Mouse (Mus musculus): Measurements from ENCODE around the gene Pdgfra. TPM values are rescaled to one million over a fixed set of nuclear protein-coding genes. Genes with fewer than 3 reads are reported as not detected.

Pdgfra gene
- polyA plus RNA-seq, 1 experiment from 2014 or later, result 18.2 TPM

DNA sequence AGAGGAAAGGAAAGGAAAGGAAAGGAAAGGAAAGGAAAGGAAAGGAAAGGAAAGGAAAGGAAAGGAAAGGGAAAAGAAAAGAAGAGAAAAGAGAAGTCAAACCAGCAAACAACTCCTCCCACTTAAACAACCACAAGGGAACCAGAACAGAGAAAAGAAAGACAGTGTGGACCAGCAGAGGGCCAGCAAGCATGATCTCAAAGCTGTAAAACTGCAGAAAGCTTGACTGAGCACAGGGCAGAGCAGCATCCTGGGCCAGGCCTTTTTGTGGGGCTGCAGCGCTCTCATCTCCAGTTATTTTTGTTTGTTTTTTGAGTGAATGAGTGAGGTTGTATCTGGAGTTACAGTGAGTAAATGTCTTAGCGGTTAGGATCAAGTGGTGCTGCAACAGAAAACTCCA lies 6.8 kb upstream of the Pdgfra start:
- peaks cover 11% of the 10 kb centered on the region for H3K4me1 ChIP-seq (ENCODE audit: control insufficient read depth, insufficient read depth, low read length)
- no peaks in the 10 kb centered on the region for H3K9me3 ChIP-seq (ENCODE audit: control insufficient read depth, low read length)
- DNase-seq (ENCODE audit: low spot score, missing footprints) (no peak), ATAC-seq (ENCODE audit: low FRiP score) (no peak)
- 71% methylated on average over 2 of the region's 2 CpGs for WGBS
- H3K27ac ChIP-seq (ENCODE audit: low read depth, low read length), result no peak overlapping the region
- no peak overlapping the region for H3K4me2 ChIP-seq
- no peaks in the 10 kb centered on the region for H3K36me3 ChIP-seq (ENCODE audit: control insufficient read depth, insufficient read depth, low read length)
- no peak overlapping the region for H3K9ac ChIP-seq (ENCODE audit: low read length)
- H3K27me3 ChIP-seq (ENCODE audit: control insufficient read depth, insufficient read depth, low read length), result peaks cover 75% of the 10 kb centered on the region
- H3K4me3 ChIP-seq (ENCODE audit: low read depth, low read length), result no peak overlapping the region

DNA sequence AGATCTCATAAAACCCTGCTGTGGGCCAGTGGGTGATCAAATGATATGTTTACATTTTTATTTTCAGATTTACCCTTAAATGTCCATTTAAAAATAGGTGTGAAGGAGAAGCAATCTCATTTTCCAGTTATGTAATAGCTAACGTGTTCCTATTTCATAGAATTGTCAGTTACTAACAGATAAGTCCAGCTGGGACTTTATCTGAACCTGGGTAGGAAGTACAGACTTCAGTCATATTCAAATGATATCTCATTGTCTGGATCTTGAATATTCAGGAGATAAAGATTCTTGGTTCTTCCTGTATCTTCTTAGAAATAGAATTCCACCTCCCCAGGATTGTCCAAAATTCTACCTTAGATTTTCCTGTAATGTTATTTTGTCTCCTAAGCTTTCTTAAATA lies 5.6 kb upstream of the Pdgfra start:
- Histone ChIP-seq H3K4me2 (no peak overlapping the region), H3K36me3 (ENCODE audit: control insufficient read depth, insufficient read depth, low read length) (no peaks in the 10 kb centered on the region), H3K4me1 (ENCODE audit: control insufficient read depth, insufficient read depth, low read length) (peaks cover 18% of the 10 kb centered on the region), H3K27ac (ENCODE audit: low read depth, low read length) (no peak overlapping the region), H3K9ac (ENCODE audit: low read length) (no peak overlapping the region), H3K4me3 (ENCODE audit: low read depth, low read length) (no peak overlapping the region), H3K27me3 (ENCODE audit: control insufficient read depth, insufficient read depth, low read length) (peaks cover 84% of the 10 kb centered on the region), H3K9me3 (ENCODE audit: control insufficient read depth, low read length) (no peaks in the 10 kb centered on the region)
- ATAC-seq (ENCODE audit: low FRiP score), result no peak
- 76% methylated on average over 1 of the region's 1 CpGs for WGBS
- DNase-seq (ENCODE audit: low spot score, missing footprints), result peak; percentile 73

DNA sequence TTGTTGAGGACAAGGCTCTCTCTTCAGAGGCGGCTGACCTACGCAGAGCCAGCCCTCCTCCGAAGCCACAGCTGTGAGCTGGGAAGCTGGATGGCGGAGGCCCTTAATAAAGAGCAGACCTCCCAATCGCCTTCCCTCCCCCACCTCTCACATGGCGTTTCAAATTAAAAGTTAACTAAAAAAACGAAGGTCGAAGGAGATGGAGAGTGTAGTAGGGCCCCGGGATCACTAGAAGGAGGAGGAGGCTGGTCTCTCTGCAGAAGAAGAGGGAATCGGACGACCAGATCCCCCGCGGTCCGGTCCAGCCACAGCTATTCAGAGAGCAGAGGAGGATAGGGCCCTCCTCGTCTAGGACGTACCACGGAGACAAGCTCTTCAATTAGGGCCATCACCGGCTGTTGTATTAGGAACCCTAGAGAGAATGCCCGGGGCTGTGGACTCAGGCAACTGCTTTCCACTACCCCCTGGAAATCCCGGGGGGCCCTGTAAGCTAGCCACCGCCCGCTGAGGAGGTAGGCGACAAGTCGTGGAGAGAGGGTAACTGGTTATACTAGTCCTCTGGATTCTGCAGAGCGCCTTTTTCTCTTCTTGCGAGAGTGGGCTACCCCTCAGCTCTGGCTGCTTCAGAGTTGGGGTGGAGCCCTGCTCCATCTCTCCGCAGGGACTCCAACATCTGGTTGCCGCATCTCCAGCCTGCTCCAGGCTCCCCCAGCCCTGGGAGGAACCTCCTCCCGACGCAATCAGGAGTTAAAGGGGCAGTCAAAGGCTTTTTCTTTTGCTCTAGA lies 3.6 kb upstream of the Pdgfra start:
- H3K9ac ChIP-seq (ENCODE audit: low read length), result no peak overlapping the region
- no peaks in the 10 kb centered on the region for H3K9me3 ChIP-seq (ENCODE audit: control insufficient read depth, low read length)
- ATAC-seq (ENCODE audit: low FRiP score), result peak; percentile 52
- no peak overlapping the region for H3K27ac ChIP-seq (ENCODE audit: low read depth, low read length)
- no peaks in the 10 kb centered on the region for H3K36me3 ChIP-seq (ENCODE audit: control insufficient read depth, insufficient read depth, low read length)
- peak overlapping the region; percentile 5 for H3K4me2 ChIP-seq
- peak overlapping the region; percentile 4 for H3K4me3 ChIP-seq (ENCODE audit: low read depth, low read length)
- peaks cover 22% of the 10 kb centered on the region for H3K4me1 ChIP-seq (ENCODE audit: control insufficient read depth, insufficient read depth, low read length)
- 1% methylated on average over 29 of the region's 30 CpGs for WGBS
- H3K27me3 ChIP-seq (ENCODE audit: control insufficient read depth, insufficient read depth, low read length), result peaks cover 96% of the 10 kb centered on the region
- peak; percentile 95 for DNase-seq (ENCODE audit: low spot score, missing footprints)

DNA sequence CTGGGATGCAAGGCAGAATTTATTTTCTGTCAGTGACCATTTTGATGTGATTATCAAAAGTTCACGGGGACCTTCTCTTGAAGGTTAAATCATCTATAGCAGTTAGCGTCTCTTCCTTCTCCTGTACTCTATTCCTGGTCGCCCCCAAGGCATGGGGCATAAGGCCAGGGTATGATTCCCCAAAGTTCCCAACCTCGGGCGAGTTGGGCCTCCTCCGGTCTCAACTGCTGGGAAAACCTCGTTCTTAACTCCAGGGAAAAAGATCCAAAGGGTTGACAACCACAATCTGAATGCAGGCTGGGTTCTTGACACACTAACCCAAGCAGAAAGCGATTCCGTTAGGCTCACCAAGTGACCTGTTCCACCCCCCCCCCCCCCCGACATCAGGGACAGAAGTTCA lies 2.7 kb upstream of the Pdgfra start:
- Histone ChIP-seq H3K4me2 (no peak overlapping the region), H3K9me3 (ENCODE audit: control insufficient read depth, low read length) (no peaks in the 10 kb centered on the region), H3K27ac (ENCODE audit: low read depth, low read length) (no peak overlapping the region), H3K4me3 (ENCODE audit: low read depth, low read length) (no peak overlapping the region), H3K4me1 (ENCODE audit: control insufficient read depth, insufficient read depth, low read length) (peaks cover 26% of the 10 kb centered on the region), H3K9ac (ENCODE audit: low read length) (no peak overlapping the region), H3K27me3 (ENCODE audit: control insufficient read depth, insufficient read depth, low read length) (peaks cover 96% of the 10 kb centered on the region), H3K36me3 (ENCODE audit: control insufficient read depth, insufficient read depth, low read length) (no peaks in the 10 kb centered on the region; the same call in 1 of the 2 replicates)
- DNase-seq (ENCODE audit: low spot score, missing footprints), result peak; percentile 95
- under 1% methylated on average over 10 of the region's 10 CpGs for WGBS
- ATAC-seq (ENCODE audit: low FRiP score), result no peak

DNA sequence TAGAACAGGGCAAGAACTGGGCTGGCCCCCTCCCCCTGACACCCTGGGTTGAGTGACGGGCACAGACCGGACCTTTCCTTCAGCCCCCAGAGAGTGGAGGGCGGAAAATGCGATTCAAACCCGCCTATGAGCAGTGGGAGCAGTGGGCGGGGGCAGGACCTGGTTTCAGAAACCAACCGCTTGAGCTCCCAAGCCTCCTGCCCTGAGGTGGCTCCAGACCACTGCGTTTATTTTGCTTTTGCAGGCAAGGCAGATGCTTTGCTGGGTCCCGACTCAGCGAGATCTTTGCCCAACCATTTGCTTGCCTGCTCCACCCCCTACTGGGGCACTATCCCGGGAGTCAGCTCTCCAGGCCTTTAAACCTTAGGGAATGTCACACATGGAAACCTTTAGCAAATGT lies 2.2 kb upstream of the Pdgfra start:
- DNase-seq (ENCODE audit: low spot score, missing footprints) (peak; percentile 96), ATAC-seq (ENCODE audit: low FRiP score) (no peak)
- Histone ChIP-seq H3K4me1 (ENCODE audit: control insufficient read depth, insufficient read depth, low read length) (peaks cover 28% of the 10 kb centered on the region), H3K4me2 (peak overlapping the region; percentile 18; the same call in 1 of the 2 replicates), H3K9me3 (ENCODE audit: control insufficient read depth, low read length) (no peaks in the 10 kb centered on the region), H3K27ac (ENCODE audit: low read depth, low read length) (no peak overlapping the region), H3K27me3 (ENCODE audit: control insufficient read depth, insufficient read depth, low read length) (peaks cover 96% of the 10 kb centered on the region), H3K9ac (ENCODE audit: low read length) (no peak overlapping the region), H3K4me3 (ENCODE audit: low read depth, low read length) (no peak overlapping the region), H3K36me3 (ENCODE audit: control insufficient read depth, insufficient read depth, low read length) (no peaks in the 10 kb centered on the region; the same call in 1 of the 2 replicates)
- 1% methylated on average over 11 of the region's 11 CpGs for WGBS

DNA sequence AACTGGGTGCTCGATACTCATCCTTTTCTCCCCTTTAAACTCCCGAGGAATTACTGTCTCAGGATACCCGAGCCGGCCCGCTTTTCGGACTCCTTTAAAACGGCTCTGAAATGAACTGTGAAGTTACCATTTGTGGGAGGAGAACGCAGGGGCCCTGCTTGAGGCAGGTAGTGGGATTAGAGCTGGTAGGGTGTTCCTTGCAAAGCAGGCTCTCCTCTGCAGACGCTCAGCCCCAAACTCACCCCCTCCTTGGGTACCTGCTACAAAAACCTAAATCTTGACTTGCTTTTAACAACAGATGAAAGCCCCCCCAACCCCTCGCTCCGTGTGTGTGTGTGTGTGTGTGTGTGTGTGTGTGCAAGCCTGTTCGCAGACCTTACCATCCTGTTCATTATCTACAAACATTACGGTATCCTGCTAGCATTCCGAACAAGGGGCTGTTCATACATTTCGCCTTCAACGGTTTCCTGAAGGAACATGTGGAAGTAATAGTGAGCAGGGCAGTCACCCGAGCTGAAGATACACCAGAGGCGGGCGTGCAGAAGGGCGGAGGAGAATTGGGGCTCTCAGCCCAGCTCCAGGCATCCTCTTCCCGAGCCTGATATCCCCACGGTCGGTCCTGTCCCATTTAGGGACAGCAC lies 1.6 kb upstream of the Pdgfra start:
- no peak overlapping the region for H3K4me3 ChIP-seq (ENCODE audit: low read depth, low read length)
- H3K9ac ChIP-seq (ENCODE audit: low read length), result no peak overlapping the region
- peaks cover 98% of the 10 kb centered on the region for H3K27me3 ChIP-seq (ENCODE audit: control insufficient read depth, insufficient read depth, low read length)
- DNase-seq (ENCODE audit: low spot score, missing footprints) (peak; percentile 96), ATAC-seq (ENCODE audit: low FRiP score) (no peak)
- no peak overlapping the region for H3K27ac ChIP-seq (ENCODE audit: low read depth, low read length)
- H3K36me3 ChIP-seq (ENCODE audit: control insufficient read depth, insufficient read depth, low read length), result no peaks in the 10 kb centered on the region; the same call in 1 of the 2 replicates
- peak overlapping the region; percentile 18; the same call in 1 of the 2 replicates for H3K4me2 ChIP-seq
- no peaks in the 10 kb centered on the region for H3K9me3 ChIP-seq (ENCODE audit: control insufficient read depth, low read length)
- H3K4me1 ChIP-seq (ENCODE audit: control insufficient read depth, insufficient read depth, low read length), result peaks cover 30% of the 10 kb centered on the region
- WGBS, result 1% methylated on average over 23 of the region's 23 CpGs

DNA sequence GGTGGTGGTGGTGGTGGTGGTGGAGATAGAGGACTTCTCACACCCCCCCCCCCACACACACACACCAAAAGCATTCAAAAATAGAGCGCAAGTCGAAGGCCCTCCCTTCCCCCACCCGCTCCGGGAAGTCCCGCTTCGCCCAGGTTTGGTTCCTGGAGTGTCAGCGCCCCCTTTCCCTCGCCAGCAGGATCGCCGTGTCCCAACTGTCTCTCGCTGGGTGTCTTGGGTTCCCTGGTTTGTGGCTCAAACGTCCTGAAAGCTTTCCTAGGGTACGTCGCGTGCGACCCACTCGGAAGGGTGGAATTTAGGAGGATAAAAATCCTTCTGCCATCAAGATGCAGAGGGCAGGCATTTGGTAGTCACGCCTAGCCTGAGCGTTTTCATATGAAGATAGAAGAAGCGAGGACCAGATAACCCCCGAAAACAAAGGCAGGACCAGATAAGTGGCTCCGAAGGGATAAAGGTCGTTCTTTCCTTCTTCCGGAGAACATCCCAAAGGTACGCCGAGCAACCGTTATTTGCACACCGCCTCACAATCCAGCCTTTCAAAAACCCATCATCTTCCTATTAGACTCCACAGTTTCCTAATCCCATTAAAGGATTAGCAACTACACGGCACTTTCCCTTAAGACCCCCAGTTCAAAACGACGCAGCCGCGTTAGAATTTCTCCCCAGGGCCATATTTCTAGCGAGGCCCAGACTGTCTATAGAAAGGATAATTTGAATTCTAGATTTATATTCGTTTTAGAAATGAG lies 769 bp upstream of the Pdgfra start:
- 0 out of 2 replicates have a peak, but pooled peaks have one; percentile 25 for ATAC-seq (ENCODE audit: low FRiP score)
- peak; percentile 97 for DNase-seq (ENCODE audit: low spot score, missing footprints)
- peaks cover 30% of the 10 kb centered on the region for H3K4me1 ChIP-seq (ENCODE audit: control insufficient read depth, insufficient read depth, low read length)
- WGBS, result under 1% methylated on average over 35 of the region's 35 CpGs
- no peak overlapping the region for H3K9ac ChIP-seq (ENCODE audit: low read length)
- peaks cover 96% of the 10 kb centered on the region for H3K27me3 ChIP-seq (ENCODE audit: control insufficient read depth, insufficient read depth, low read length)
- H3K27ac ChIP-seq (ENCODE audit: low read depth, low read length), result no peak overlapping the region
- peak overlapping the region; percentile 2 for H3K4me2 ChIP-seq
- H3K36me3 ChIP-seq (ENCODE audit: control insufficient read depth, insufficient read depth, low read length), result no peaks in the 10 kb centered on the region; the same call in 1 of the 2 replicates
- no peaks in the 10 kb centered on the region for H3K9me3 ChIP-seq (ENCODE audit: control insufficient read depth, low read length)
- 0 out of 2 replicates have a peak overlapping the region, but pooled peaks have one; percentile 1 for H3K4me3 ChIP-seq (ENCODE audit: low read depth, low read length)

DNA sequence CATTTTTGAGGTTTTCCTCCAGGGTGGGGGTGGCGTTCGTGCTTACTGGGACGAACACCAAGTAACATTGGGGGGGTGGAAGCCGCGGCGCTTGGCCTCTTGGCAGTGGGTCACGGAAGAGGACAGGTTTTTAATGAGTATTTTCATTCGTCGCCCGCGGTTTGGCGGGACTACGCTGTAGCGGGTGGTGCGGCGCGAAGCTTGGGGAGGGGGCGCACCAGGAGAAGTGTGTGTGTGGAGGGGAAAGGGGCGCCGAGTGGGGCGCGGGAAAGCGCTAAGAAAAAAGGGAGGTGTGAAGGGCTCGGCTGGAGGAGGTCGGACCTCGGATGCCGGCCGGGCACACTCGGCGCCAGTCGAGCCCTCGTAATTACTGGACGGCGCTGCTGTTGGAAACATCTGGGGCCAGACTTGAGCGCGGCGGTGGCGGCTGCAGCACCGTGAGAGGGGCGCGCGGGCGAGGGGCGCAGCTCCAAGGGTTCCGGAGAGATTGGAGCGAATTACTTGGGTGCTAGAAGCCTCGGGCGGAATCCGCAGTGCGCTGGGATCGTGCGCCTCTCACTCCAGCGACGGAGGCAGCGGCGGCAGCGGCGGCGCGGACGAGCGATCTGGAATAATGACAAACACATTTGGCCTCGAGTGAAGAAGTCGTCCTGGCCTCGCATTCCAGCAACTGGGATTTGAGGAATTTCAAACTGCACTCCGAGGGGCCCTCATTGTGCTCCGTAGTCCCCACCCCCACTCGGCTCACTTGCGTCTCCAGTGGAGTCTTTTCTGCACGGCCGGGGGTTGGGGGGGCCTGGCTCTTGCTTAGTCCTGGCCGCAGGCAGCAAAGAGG lies 916 bp downstream of the Pdgfra start:
- Histone ChIP-seq H3K9me3 (ENCODE audit: control insufficient read depth, low read length) (no peaks in the 10 kb centered on the region), H3K4me1 (ENCODE audit: control insufficient read depth, insufficient read depth, low read length) (peaks cover 30% of the 10 kb centered on the region), H3K27ac (ENCODE audit: low read depth, low read length) (peak overlapping the region; percentile 30; the same call in 1 of the 2 replicates), H3K9ac (ENCODE audit: low read length) (no peak overlapping the region), H3K4me3 (ENCODE audit: low read depth, low read length) (peak overlapping the region; percentile 25), H3K36me3 (ENCODE audit: control insufficient read depth, insufficient read depth, low read length) (no peaks in the 10 kb centered on the region; the same call in 1 of the 2 replicates), H3K4me2 (peak overlapping the region; percentile 19), H3K27me3 (ENCODE audit: control insufficient read depth, insufficient read depth, low read length) (peaks cover 84% of the 10 kb centered on the region)
- no peak for ATAC-seq (ENCODE audit: low FRiP score)
- WGBS, result under 1% methylated on average over 70 of the region's 72 CpGs
- DNase-seq (ENCODE audit: low spot score, missing footprints), result peak; percentile 97

Measured in midbrain, embryonic 11.5 days (tissue).